Mouse (Mus musculus): Measurements from ENCODE around the gene Wdr37.
"Not testable (repeated sequence)": the region's sequence is repeated elsewhere in the genome, so short reads cannot be mapped to it uniquely, and the experiment has no call there.

The Wdr37 gene

GRCm38 (mm10) chr13:8871314-8871962 is at the start of gene Wdr37:
TSS of gene Wdr37 (minus strand) at chr13:8871909.
- DNase-seq, result peak; percentile 88

GRCm38 (mm10) chr13:8913890-8914289 is 42.2 kb upstream of the Wdr37 start:
- not testable (repeated sequence) for DNase-seq

- not testable (repeated sequence) for DNase-seq
Observed at GRCm38 (mm10) chr13:8905986-8906385, 34.3 kb upstream of the Wdr37 start.

- no peak for DNase-seq
Observed at GRCm38 (mm10) chr13:8888603-8889002, 16.9 kb upstream of the Wdr37 start.

- no peak for DNase-seq
Observed at GRCm38 (mm10) chr13:8886185-8886560, 14.5 kb upstream of the Wdr37 start.

- peak; percentile 98 for DNase-seq
Observed at GRCm38 (mm10) chr13:8885445-8886184, 13.9 kb upstream of the Wdr37 start, which contains the start of gene Idi1. TSS of gene Idi1 (plus strand) at chr13:8885501.

GRCm38 (mm10) chr13:8883870-8884269 is 12.2 kb upstream of the Wdr37 start:
- not testable (repeated sequence) for DNase-seq

- DNase-seq, result no peak
Observed at GRCm38 (mm10) chr13:8881611-8882010, 9.9 kb upstream of the Wdr37 start.

- no peak for DNase-seq
Observed at GRCm38 (mm10) chr13:8873776-8874175, 2.1 kb upstream of the Wdr37 start.

GRCm38 (mm10) chr13:8870510-8871313 is 997 bp downstream of the Wdr37 start:
- peak; percentile 94 for DNase-seq

- no peak for DNase-seq
Observed at GRCm38 (mm10) chr13:8870160-8870509, 1.6 kb downstream of the Wdr37 start.

- no peak for DNase-seq
Observed at GRCm38 (mm10) chr13:8869578-8870157, 2.0 kb downstream of the Wdr37 start.

- no peak for DNase-seq
Observed at GRCm38 (mm10) chr13:8866612-8867011, 5.1 kb downstream of the Wdr37 start.

GRCm38 (mm10) chr13:8864990-8865389 is 6.7 kb downstream of the Wdr37 start:
- DNase-seq, result no peak

- no peak for DNase-seq
Observed at GRCm38 (mm10) chr13:8860861-8861260, 10.8 kb downstream of the Wdr37 start.

- no peak for DNase-seq
Observed at GRCm38 (mm10) chr13:8858453-8858852, 13.3 kb downstream of the Wdr37 start.

- no peak for DNase-seq
Observed at GRCm38 (mm10) chr13:8854769-8855168, 16.9 kb downstream of the Wdr37 start.

GRCm38 (mm10) chr13:8853424-8853823 is 18.3 kb downstream of the Wdr37 start:
- DNase-seq, result no peak

GRCm38 (mm10) chr13:8849311-8849710 is 22.4 kb downstream of the Wdr37 start:
- no peak for DNase-seq

- DNase-seq, result no peak
Observed at GRCm38 (mm10) chr13:8847702-8848101, 24.0 kb downstream of the Wdr37 start.

- no peak for DNase-seq
Observed at GRCm38 (mm10) chr13:8842273-8842672, 29.4 kb downstream of the Wdr37 start.

- not testable (repeated sequence) for DNase-seq
Observed at GRCm38 (mm10) chr13:8841846-8842245, 29.9 kb downstream of the Wdr37 start.

GRCm38 (mm10) chr13:8840941-8841340 is 30.8 kb downstream of the Wdr37 start:
- DNase-seq, result no peak

Data from cerebellum, adult 9-10 months (tissue).